Mouse (Mus musculus) urinary bladder, postnatal 25 days (tissue): ENCODE measurements around the gene Dis3l.
A peak's percentile ranks its signal among the peaks of the same experiment; 100 is the strongest.
"Not testable (repeated sequence)": the region's sequence is repeated elsewhere in the genome, so short reads cannot be mapped to it uniquely, and the experiment has no call there.

Source experiments
- DNase-seq: peaks from one replicate; pipeline ENCODE4 v3.0.0; 2022; ENCODE audit warnings: low spot score

The Dis3l gene

DNA sequence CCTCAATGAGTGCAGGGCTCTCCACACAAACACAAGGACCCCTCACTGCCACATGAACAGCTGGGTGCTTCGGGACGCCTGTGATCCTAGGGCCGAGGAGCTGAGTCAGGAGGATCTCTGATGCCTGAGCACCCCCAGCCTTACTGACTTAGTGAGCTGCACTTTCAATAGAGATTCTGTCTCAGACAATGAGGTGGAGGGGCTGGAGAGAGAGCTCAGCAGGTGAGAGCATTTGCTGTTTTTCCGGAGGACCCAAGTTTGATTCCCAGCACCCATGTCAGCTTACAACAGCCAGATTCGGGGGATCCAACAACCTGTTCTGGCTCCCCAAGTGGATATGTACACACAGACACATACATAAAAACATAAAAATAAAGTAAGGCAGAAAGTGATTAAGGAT is 24.1 kb downstream of the Dis3l start:
- DNase-seq, result no peak

DNA sequence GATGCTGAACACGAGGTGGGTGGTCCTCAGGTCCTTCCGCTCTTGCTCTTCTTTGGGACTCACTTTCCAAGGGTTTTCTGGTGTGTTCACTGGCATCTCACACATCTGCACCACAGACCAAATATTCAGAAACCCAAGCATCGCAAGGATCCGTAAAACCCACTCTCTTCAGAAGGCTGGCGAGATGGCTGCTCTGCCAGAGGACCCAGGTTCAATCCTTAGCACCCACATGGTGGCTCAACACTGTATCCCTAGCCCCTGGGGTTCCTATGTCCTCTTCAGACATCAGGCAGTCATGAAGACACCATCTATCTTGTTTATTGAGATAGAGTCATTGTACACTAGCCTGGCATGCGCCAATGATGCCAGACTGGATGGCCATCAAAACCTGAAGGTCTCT is 26.4 kb downstream of the Dis3l start:
- no peak for DNase-seq

DNA sequence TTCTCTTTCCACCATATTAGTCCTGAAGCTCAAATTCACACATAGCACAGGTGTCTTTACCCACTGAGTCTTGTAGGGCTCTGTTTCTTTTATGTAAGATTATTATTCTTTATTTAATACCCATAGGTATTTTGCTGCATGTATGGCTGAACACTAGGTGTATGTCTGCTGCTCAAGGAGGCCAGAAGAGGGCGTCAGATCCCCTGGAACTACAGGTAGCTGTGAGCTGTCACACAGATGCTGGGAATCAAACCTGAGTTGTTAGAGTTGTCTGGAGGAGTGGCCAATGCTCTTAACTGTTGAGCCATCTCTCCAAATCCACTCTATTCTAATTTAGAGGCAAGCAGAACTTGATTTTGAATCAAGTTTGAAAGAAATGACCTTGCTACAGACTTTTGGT is 29.0 kb downstream of the Dis3l start:
- no peak for DNase-seq

DNA sequence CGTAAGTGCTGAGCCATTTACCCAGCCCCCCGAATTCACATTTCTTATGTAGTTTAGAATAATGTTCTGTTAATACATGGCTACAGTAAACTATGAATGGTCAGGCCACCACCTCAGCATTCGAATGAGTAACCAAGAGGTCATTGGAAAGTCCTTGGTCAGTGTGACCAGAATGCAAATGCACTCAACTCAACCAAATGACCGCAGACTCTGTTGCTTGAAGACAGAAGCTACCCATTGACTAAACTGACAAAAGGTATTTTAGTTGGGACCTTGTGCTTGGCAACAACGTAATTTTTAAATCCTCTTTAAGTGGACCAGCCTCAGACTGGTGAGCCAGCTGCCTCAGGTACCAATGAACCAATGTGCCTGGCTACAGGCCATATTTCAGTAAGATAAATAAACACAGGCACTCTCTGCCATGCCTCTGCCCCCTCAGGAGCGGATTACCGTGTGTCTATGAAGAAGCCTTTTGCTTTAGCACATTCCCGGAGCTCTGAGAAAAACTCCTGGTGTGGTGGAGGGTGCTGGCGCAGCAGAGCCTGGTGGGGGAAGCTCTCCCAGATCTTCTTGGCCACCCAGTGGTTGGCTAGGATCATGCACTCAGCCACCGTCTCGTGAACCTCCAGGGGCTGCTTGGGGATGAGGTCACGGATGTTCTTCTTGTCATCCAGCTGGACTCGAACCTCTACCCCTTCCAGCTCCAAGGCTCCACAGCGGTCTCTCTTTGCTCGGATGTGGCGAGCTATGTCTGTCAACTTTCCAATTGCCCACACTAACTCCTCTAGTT is 29.9 kb downstream of the Dis3l start:
- no peak for DNase-seq

DNA sequence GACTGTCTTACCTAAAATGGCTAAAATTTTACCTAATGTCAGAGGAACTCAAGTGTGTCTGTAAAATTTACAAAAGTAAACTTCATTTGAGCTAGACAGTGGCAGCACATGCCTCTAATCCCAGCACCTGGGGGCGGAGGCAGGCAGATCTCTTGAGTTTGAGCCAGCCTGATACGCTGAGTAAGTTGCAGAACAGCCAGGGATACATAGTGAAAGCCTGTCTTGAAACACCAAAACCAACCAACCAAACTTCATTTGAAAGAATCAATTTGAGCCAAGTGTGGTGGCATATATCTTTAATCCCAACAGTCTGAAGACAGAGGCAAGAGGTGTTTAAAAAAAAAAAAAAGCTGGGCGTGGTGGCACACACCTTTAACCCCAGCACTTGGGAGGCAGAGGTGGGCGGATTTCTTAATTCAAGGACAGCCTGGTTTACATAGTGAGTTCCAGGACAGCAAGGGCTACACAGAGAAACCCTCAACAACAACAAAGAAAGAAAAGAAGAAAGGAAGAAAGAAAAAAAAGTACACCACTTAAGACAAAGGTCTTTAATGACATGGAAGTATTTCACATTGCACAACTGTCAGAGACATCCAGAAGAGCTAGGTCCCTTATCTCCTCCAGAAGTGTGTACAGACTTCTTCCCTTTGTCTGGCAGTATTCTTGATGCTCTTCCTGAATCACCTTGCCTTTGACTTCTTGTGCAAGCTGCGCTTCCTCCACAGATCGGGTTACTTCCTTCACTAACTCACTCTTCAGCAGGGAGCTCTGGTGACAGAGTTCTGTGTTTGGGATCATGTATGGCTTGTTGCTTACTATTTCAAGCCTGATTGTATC is 34.4 kb downstream of the Dis3l start:
- DNase-seq, result no peak

DNA sequence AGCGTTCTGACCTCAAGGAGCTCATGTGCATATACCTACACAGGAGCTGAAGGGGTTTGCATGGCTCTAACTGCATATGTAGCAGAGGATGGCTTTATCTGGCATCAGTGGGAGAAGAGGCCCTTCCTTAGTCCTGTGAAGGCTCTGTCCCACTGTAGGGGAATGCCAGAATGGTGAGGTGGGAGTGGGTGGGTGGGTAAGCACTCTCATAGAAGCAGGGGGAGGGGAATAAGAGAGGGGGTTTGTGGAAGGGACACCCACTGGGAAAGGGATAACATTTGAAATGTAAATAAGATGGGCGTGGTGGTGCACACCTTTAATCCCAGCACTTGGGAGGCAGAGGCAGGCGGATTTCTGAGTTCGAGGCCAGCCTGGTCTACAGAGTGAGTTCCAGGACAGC is 38.0 kb downstream of the Dis3l start:
- not testable (repeated sequence) for DNase-seq

DNA sequence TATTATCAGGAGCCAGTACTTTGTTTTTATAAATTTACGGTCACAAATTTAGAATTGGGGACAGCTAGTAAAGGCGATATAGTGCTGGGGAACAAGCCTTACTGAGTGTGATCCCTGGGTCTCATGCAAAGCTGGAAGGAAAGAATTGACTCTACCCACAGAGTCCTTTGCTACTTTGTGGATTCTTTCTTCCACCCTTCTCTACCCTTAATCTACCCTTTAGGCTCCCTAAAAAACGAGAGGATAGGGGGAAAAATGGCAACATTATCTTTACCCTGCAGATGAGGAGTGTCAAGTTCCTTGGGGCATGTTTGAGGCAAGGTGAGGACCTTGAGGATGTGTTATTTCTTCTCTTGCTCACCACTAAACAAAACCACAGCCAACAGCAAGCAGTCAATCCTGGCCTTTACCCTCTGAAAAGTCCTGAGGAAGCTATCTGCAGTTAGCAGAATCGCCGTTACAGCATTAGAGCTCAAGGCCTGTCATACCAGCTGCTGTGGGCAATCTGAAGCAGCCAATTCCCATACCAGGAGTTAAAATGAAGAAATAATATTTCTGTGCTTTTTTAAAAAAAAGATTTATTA is 58.6 kb downstream of the Dis3l start:
- DNase-seq, result no peak

DNA sequence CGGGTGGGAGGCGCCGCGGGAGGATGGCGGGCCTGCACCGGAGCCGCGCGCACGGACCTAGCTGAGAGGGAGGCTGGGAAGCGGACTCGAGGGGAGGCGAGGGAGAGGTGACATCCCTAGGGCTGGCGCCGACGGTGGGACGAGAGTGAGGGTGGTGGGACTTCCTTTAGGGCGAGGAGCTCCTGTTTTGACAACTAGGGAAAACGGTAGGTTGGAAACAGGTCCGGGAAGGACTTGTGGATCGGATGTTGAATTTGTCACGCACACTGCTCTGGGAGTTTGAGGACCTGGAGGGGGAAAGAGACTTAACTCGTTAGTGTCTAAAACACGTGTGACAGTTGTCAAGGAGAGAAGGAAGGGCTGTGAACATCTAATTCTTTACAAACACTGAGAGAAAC is 59.3 kb downstream of the Dis3l start:
- DNase-seq, result no peak

DNA sequence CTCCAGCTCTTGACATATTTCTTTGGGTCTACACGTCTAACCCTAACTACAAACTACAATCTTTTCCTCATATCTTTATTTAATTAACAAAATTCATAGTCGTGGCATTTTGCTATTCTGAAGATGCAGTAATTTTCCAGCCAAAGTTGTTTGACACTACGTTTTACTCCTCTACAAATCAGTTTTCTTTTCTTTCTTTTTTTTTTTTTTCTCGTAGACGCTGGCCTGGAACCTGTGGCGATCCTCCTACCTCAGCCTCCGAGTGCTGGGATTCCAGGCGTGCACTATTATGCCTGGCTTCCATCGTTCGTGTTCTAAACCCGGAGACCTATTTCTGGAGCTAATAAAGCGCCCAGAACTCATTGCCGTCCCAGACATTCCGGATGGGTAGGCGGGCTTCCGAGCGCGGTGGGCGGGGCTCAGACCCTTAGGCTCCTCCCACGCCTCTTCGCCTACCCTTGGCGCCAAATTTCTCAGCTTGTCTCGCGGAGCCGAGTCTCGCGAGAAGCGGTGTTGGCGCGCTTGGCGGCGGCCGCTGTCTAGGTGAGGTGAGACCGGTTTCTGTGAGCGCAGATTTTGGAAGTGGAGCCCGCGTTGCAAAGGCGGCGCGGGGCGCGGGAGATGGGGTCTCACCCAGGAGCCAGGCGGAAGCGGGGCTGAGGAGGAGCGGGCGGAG is 59.8 kb downstream of the Dis3l start, which contains the start of gene Tipin:
TSS of gene Tipin (plus strand) at position 477 of the 676 bp plus-strand sequence.
- DNase-seq, result peak; percentile 96

DNA sequence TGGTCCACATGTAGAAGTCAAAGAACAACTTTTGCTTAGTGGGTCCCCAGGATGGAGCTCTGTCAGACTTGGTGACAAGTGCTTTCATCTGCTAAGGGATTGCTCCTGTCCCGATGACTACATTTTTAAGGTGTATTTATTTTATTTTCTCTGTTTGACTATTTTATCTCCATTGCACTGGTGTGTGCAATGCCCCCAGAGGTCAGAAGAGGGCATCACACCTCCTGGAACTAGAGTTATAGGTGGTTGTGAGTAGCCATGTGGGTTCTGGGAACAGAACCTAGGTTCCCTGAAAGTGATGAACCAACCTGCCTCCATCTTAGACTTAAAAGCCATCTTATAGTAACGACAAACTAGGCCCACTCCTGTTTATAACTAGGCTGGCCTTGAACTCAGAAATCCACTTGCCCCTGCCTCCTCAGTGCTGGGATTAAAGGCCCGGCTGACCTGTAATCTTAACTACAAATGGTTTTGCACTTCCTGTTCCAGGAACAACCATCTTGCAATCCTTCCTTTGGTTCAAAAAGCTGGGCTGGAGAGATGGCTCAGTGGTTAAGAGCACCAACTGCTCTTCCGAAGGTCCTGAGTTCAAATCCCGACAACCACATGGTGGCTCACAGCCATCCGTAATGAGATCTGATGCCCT is 62.3 kb downstream of the Dis3l start:
- no peak for DNase-seq

DNA sequence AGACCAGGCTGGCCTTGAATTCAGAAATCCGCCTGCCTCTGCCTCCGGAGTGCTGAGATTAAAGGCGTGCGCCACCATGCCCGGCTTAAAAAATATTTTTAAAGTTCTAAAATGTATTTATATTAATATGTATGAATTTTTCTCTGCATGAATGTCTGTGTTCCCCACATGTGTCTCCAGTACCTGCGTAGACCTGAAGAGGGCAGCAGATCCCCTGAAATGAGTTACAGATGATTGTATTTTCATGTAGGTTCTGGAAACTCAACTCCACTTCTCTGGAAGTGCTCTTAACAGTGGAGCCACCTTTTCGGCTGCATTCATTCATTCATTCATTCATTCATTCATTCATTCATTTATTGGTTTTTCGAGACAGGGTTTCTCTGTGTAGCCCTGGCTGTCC is 63.4 kb downstream of the Dis3l start:
- DNase-seq, result peak; percentile 63

DNA sequence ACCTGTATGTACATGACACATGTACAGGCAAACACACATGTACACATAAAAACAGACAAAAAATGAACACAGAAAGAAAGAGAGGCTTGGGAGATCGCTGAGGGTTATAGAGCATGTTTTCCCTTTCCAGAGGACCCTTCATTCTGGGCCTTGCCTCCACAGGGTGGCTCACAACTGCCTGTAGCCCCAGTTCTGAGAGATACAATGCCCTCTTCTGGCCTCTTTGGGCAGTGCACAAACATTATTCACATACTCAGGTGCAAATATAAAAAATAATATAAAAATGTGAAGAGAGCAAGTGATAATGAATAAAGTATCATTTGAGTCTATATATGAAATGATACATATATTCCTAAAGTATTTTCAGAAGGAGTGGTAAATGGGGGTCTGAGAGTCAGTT is 66.2 kb downstream of the Dis3l start:
- DNase-seq, result no peak

DNA sequence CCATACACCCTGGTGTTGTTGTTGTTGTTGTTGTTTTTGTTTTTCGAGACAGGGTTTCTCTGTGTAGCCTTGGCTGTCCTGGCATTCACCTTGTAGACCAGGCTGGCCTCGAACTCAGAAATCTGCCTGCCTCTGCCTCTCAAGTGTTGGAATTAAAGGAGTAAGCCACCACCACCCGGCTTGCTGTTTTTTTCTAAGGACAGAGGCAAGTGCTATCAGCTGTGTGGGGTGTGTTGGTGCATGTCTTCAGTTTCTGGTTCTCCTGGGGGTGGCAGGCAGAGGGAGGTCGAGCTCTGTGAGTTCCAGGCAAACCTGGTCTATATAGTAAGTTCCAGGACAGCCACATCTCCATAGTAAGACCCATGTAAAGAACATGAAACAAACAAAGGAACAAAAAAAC is 66.8 kb downstream of the Dis3l start:
- no peak for DNase-seq

DNA sequence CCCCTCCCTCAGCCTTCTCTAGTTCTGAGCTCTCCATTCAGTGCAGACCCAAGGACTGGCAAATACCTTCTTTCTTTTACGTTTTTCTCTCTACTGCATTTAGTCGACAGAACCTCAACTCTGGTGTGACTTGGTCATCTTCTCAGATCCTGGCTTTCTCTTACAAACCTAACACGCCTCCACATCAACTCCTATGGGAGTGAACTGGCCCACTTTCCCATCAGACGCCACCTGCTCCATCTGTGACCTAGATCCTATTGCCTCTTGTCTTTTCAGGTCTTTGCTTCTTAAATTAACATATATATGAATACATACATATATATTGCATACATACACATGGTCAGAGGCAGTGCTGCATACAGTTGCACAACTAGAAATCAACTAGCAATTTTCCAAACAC is 67.3 kb downstream of the Dis3l start:
- no peak for DNase-seq

DNA sequence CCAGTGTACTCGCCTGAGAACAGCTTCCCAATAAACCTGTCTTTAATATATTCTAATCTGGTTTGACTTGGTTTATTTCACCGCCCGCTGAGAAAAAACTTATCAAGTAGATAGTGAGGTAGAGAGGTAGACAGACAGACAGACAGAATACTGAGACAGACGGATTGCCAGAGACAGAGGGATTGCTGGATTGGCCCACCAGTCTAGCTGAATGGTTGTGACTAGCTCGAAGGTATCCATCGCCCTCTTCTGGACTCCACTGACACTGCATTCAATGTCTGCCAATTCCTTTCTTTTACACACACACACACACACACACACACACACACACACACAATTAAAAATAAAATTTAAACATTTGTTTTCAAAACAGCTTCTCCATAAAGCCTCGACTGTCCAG is 68.5 kb downstream of the Dis3l start:
- peak; percentile 12 for DNase-seq

DNA sequence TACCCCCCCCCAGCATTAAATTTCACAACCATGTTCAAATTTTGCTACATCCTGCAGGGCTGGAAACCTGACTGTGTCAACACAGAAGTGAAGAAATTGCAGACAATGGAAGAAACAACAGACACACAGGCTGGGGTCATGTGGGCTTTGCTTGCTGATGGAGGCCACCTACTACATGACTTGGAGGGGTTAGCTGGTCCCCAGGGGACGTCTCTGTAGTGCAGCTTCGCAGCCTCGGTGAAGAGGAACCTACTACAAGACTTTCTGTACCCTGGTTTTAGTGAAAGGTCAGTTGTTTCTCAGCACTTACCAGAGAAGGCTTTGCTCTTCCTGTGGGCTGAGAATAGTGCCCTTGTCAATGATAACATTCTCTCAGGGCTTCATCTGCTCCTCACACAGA is 69.8 kb downstream of the Dis3l start:
- DNase-seq, result no peak

DNA sequence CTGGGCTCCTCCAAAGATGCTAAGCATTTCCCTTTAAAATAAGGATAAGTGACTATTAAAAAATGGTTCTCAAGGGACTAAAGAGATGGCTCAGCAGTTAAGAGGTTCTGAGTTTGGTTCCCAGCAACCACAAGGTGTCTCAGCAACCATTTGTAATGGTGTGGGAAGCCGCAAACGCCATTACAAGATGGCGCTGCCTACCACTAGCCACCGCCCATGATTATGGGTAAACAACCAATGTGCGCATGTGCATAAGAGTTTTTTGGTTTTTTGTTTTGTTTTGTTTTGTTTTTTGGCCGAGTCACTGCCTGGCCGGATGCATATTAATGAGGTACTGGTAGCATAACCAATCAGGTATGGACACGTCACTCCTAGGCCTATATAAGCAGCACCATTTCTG is 72.3 kb downstream of the Dis3l start:
- not testable (repeated sequence) for DNase-seq

DNA sequence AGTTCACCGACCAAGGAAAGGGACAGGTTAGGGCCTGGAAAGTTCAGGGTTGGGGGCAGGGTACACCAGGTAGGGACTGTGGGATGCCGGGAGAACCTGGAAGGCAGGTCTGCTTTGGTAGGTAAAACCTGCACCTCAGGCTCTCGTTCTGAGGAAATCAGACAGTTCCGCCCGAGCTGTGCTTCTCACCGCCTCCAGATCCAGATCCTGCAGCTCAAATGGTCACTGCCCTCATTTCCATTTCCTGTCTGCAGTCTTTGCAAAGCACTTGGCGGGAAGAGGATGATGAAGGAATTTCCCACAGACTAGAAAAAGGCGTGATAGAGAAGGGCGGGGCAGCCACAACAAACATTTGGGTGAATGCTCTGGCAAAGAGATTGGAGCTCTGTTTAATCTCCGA is 72.9 kb downstream of the Dis3l start:
- no peak for DNase-seq

DNA sequence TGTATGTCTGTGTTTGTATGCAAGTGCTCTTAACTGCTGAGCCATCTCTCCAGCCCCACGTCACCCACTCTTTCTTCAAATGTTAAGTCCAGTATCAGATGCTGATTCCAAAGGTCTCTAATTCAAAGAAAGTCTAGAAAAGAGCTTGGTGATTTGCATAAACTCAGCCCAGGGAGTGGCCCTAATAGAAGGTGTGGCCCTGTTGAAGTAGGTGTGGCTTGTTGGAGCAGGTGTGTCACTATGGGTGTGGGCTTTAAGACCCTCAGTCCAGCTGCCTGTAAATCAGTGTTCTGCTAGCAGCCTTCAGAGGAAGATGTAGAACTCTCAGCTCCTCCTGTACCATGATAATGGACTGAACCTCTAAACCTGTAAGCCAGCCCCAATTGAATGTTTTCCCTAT is 73.9 kb downstream of the Dis3l start:
- no peak for DNase-seq

DNA sequence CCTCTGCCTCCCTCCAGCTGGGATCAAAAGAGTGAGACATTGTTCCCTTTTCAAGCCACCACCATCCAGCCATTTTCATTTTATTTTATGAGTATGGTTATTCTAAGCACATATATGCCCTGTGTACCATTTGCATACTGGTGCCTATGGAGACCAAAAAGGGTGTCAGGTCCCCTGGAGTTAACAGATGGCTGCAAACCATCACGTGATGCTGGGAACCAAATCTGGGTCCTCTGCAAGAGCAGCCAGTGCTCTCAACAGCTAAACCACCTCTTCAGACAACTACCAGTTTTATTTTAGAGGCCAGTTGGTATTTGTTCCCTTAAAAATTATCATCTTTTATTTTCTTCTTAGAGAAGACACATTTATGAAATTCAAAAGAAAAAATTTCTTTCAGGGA is 76.3 kb downstream of the Dis3l start:
- DNase-seq, result no peak

DNA sequence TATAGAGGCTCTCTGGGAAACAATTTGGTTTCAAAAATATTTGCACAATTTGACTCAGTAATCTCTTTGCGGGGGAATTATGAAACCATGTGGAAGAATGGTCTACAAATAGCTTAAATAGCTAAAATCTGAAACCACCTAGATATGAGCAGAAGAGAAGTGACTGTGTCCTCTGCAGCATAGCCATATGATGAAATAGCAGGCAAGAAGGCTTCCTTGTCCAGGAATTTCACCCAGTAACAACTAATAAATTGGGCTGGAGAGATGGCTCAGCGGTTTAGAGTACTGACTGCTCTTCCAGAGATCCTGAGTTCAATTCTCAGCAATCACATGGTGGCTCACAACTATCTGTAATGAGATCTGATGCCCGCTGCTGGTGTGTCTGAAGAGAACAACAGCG is 80.1 kb downstream of the Dis3l start:
- DNase-seq, result no peak

DNA sequence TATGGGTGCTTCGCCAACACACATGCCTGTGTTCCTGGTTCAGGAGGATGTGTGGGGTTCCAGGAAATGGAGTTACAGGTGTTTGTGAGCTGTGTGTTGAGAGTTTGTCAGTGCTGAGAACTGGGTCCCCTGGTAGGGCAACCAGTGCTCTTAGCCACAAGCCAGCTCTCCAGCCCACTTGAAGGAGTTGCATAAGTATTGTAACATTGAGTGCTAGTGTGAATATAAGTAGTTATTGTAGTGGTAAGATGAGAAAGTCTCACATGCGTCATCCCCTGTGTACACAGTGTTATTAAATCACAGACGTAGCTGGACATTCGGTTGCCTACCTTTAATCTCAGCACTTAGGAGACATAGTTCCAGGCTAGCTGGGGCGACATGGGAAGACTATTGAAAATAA is 81.2 kb downstream of the Dis3l start:
- DNase-seq, result no peak
